Mouse (Mus musculus): ENCODE measurements at regions not wholly inside any gene's neighbourhood (a gene's known extent, or its start where the extent isn't known, plus 50 kb on each side); places are given as distances from the start of the nearest gene placed in this dataset.

- no peak for TF ChIP-seq CTCF (IDR thresholded peaks at IDR 0.05; ENCODE audit: low read depth)
- no peak for TF ChIP-seq EP300 (IDR thresholded peaks at IDR 0.05; ENCODE audit: low read depth)
These were observed 432.3 kb downstream of the Meis1 start for GRCm38 (mm10) chr11:18586468-18586867.
